Mouse (Mus musculus) urinary bladder, postnatal 36 days (tissue): Measurements from ENCODE around the gene Dtnbp1.

Experiments used
- DNase-seq, 2 experiments: peaks; one replicate each; pipeline ENCODE4 v3.0.0; 2022; ENCODE audit warnings: low spot score in 2 of 2, mixed read lengths in 1 of 2

Gene Dtnbp1

DNA sequence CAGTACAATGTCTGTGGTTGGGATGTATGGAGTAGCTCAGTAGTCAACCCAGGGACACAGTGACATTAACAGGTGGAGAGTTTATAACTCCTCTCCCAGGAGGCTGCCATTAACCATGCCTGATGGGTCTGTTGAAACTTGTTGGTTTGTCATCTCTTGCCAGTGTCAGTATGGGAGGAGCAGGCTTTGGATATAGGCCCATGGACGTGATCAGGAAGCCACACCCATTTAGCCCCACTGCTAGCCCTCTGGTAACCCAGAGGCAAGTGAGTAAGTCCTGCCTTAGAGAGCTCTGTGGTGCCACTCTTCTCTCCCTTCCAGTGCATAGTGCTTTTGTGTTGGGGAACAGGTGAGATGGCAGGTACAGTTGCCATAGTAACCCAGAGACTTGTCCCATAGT lies 97.7 kb downstream of the Dtnbp1 start:
- DNase-seq, result no peak

DNA sequence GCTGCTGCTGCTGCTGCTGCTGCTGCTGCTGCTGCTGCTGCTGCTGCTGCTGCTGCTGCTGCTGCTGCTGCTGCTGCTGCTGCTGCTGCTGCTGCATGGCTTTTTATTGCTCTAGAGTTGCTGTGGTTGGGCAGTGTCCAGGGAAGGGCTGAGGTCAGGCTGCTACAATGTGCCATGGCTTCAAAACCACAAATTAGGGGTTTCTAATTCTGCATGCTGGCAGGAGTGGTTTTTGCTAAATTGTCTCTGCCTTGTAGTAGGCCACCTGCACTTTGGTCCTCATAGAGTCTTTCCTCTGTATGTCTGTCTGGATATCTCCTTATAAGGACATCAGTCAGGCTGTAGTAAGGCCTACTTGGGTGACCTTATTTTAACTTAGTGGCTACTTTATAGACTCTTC lies 98.5 kb downstream of the Dtnbp1 start:
- DNase-seq, result no peak

DNA sequence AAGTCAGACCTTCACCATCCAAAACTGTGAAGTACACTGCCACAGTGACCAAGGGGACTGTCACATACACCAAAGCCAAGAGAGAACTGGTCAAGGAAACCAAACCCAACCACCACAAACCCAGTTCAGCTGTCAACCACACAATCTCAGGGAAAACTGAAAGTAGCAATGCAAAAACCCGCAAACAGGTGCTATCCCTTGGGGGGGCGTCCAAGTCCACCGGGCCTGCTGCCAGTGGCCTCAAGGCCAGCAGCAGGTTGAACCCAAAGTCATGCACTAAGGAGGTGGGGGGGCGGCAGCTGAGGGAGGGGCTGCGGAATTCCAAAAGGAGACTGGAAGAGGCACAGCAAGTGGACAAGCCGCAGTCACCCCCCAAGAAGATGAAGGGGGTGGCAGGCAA lies 99.6 kb downstream of the Dtnbp1 start:
- DNase-seq, result no peak

DNA sequence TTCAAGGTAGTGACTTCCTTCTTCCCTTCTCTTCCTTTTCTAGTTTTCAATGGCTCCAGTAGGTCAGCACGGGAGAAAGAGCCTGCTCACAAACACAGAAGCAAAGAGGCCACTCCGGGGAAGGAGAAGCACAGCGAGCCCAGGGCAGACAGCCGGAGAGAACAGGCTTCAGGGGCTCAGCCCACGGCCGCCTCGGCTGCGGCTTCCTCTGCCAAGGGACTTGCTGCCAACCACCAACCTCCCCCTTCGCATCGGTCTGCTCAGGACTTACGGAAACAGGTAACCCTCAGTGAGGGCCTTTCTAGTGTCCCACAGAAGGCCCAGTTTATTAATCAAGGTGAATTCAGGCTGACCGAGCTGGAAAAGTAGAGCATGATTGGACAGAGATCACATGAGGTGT lies 105.7 kb downstream of the Dtnbp1 start:
- no peak for DNase-seq

DNA sequence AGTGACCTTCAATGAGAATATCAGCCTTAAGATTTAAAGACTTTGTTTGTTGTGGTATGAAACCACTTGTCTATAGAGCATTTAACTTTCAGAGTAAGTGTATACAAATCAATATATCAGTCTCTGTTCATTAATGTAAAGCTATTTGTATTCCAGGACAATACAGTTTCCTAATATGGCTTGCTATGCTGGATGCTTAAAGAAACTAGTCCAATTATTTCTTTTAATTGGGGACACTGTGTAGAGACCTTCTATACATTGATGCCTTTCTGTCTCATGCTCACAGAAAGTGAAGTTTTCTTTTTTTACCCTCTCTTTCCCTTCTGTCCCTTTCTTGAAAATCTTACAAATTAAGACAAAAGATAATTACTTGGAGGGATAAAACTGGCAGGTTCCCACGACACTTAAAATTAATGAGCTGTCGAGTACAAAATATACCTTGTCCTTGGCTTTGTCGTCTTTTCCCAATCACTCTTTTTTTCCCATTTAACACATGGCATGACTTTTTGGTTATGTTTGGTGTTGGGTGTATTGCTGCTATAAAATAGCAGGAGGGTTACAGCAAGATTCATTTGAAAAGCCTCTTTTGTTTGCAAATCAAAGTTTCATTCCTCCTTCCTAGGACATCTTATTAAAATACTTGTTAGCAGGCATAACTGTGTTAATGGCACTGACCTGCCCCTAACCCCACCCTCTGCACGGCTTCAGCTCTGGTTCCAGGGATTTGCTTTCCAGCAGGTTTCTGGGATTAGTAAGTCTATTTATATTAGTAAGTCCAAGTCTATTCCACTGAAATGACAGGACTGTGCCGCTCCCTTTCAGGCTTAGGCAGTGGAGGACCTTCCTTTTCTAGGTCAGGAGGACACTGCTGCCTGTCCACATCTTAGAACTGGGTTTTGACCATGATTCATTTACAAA lies 109.9 kb downstream of the Dtnbp1 start:
- no peak for DNase-seq

DNA sequence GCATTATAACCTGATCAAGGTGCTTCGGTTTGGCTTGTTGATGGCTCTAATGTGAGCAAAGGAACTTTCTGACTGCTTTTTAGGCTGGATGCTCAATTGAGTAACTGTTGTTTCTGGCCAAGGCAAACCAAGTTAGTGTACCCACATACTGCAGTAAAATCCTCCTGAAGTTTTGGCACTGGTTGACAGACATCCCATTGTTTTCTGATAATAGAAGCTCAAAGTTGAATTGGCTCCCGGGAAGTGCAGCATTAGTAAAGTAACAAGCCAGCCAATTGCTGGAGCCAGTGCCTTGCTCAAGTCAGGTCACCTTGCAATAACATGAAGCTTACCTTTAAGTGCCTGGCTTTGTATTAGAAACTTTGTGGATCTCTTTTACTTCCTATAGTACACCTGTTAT lies 111.3 kb downstream of the Dtnbp1 start:
- no peak for DNase-seq

DNA sequence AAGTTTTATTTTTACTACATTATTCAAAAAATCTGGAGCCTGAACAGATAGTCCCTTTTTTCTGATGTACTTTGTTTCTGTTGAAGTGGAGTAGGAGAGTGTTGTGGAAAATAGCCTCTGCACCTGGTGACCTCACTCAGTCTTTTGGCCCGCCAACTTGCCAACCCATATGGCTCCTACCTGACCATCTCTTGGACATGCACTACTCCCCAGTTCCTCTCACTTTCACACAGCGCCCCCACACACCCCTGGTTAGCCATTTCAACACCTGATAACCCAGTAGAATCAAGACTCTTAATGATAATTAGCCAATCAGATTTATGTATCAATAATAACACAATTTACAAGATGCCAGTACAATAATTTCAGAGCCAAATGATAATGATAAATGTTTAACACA lies 115.7 kb downstream of the Dtnbp1 start:
- no peak for DNase-seq

DNA sequence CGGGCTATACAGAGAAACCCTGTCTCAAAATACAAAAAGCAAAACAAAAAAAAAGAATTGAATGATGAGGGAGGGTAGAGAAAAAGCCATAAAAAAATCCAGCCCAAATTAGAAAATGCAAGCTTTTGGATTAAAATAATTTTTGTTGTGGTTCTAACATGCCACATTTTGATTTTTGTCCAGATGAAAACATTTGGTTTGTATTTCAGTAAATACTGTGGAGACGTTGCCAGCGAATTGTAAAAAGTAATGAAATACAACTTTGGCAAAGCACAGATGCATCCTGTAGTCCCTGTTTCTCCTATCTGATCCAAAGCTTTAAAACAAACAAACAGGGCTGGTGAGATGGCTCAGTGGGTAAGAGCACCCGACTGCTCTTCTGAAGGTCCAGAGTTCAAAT lies 120.9 kb downstream of the Dtnbp1 start:
- DNase-seq, result no peak

DNA sequence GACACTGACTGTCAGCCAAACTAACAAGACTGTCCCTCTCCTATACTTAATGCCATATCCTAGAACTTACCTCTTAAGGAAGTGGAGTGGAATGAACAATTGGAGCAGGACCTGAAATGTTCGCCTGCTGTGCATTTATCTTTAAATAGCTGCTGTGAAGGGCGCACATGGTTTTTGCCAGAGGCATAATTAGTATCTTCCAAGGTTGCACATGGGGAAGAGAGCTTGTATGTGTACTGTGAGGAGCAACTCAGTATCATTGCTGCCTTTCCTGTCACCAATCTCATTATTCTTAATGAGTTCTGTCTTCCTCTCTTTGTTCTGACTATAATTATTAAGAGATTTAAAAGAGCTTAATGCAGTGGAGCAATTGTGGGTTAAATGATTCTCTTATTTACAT lies 125.1 kb downstream of the Dtnbp1 start:
- no peak for DNase-seq
